Mouse (Mus musculus): ENCODE measurements around the gene Ddx58. TPM values are rescaled to one million over a fixed set of nuclear protein-coding genes. Genes with fewer than 3 reads are reported as not detected.

Ddx58 gene
- total RNA-seq, 2 experiments from 2014 or later, result 8.1 to 9.1 TPM

GRCm38 (mm10) chr4:40238483-40239408 lies 882 bp downstream of the Ddx58 start:
- intact Hi-C loops (cut with DNase I), result no loop called here
- peak; percentile 66 to 72 for DNase-seq

- no peak for DNase-seq
- intact Hi-C loops (cut with DNase I), result no loop called here
Observed at GRCm38 (mm10) chr4:40236829-40237228, 2.8 kb downstream of the Ddx58 start.

GRCm38 (mm10) chr4:40234256-40234655 lies 5.4 kb downstream of the Ddx58 start:
- DNase-seq, result no peak
- intact Hi-C loops (cut with DNase I), result loop anchor here (5.0 kb wide), 1 partner anchor 33 kb away; the partner anchor contains the start of genes Smim27 and Topors

- intact Hi-C loops (cut with DNase I), result loop anchor here (5.0 kb wide), 1 partner anchor 34 kb away; the partner anchor contains the start of genes Smim27 and Topors
- no peak for DNase-seq
Observed at GRCm38 (mm10) chr4:40233062-40233664, 6.5 kb downstream of the Ddx58 start.

GRCm38 (mm10) chr4:40229723-40230122 lies 9.9 kb downstream of the Ddx58 start:
- peak in 1 of 2 experiments; percentile 13 for DNase-seq
- intact Hi-C loops (cut with DNase I), result loop anchor here (5.0 kb wide), 1 partner anchor 38 kb away; the partner anchor contains the start of genes Smim27 and Topors

GRCm38 (mm10) chr4:40227886-40228285 lies 11.7 kb downstream of the Ddx58 start:
- no peak for DNase-seq
- intact Hi-C loops (cut with DNase I), result no loop called here

GRCm38 (mm10) chr4:40227131-40227530 lies 12.5 kb downstream of the Ddx58 start:
- intact Hi-C loops (cut with DNase I), result no loop called here
- no peak for DNase-seq

GRCm38 (mm10) chr4:40226095-40226494 lies 13.5 kb downstream of the Ddx58 start:
- intact Hi-C loops (cut with DNase I), result no loop called here
- no peak for DNase-seq

- intact Hi-C loops (cut with DNase I), result no loop called here
- no peak for DNase-seq
Observed at GRCm38 (mm10) chr4:40221876-40222585, 17.6 kb downstream of the Ddx58 start.

- DNase-seq, result no peak
- intact Hi-C loops (cut with DNase I), result no loop called here
Observed at GRCm38 (mm10) chr4:40221004-40221760, 18.4 kb downstream of the Ddx58 start.

GRCm38 (mm10) chr4:40220437-40220836 lies 19.2 kb downstream of the Ddx58 start:
- no peak for DNase-seq
- intact Hi-C loops (cut with DNase I), result no loop called here

GRCm38 (mm10) chr4:40218382-40218781 lies 21.2 kb downstream of the Ddx58 start:
- intact Hi-C loops (cut with DNase I), result loop anchor here (5.0 kb wide), 1 partner anchor 69 kb away; no protein-coding TSS in a partner anchor
- DNase-seq, result peak in 1 of 2 experiments; percentile 21

GRCm38 (mm10) chr4:40217910-40218309 lies 21.7 kb downstream of the Ddx58 start:
- intact Hi-C loops (cut with DNase I), result loop anchor here (5.0 kb wide), 1 partner anchor 69 kb away; no protein-coding TSS in a partner anchor
- no peak for DNase-seq

GRCm38 (mm10) chr4:40212177-40212576 lies 27.5 kb downstream of the Ddx58 start:
- intact Hi-C loops (cut with DNase I), result no loop called here
- no peak for DNase-seq

- no peak for DNase-seq
- intact Hi-C loops (cut with DNase I), result no loop called here
Observed at GRCm38 (mm10) chr4:40207701-40208100, 31.9 kb downstream of the Ddx58 start.

- intact Hi-C loops (cut with DNase I), result no loop called here
- DNase-seq, result no peak
Observed at GRCm38 (mm10) chr4:40205231-40205903, 34.3 kb downstream of the Ddx58 start.

- no peak for DNase-seq
- intact Hi-C loops (cut with DNase I), result no loop called here
Observed at GRCm38 (mm10) chr4:40204374-40204773, 35.3 kb downstream of the Ddx58 start.

- intact Hi-C loops (cut with DNase I), result no loop called here
- no peak for DNase-seq
Observed at GRCm38 (mm10) chr4:40202205-40202604, 37.4 kb downstream of the Ddx58 start.

- intact Hi-C loops (cut with DNase I), result no loop called here
- no peak for DNase-seq
Observed at GRCm38 (mm10) chr4:40195336-40195735, 44.3 kb downstream of the Ddx58 start.

All from heart, postnatal 14 days (tissue).